Mouse (Mus musculus) olfactory bulb, adult 2 months (tissue): ENCODE results near the gene Tsr1.

Experiments used
- CTCF ChIP-seq: fragments of 200-500 bp; IDR thresholded peaks from 2 replicates; pipeline ENCODE4 v1.5.1; 2012; ENCODE audit warnings: low read depth, mild to moderate bottlenecking, low read length, moderate library complexity; ENCODE audit not compliant: insufficient read depth
- POLR2A ChIP-seq: fragments of 200-500 bp; IDR thresholded peaks from 2 replicates; pipeline ENCODE4 v1.6.1; 2012; ENCODE audit warnings: mild to moderate bottlenecking, low read depth, low read length, moderate library complexity; ENCODE audit not compliant: insufficient read depth

DNA sequence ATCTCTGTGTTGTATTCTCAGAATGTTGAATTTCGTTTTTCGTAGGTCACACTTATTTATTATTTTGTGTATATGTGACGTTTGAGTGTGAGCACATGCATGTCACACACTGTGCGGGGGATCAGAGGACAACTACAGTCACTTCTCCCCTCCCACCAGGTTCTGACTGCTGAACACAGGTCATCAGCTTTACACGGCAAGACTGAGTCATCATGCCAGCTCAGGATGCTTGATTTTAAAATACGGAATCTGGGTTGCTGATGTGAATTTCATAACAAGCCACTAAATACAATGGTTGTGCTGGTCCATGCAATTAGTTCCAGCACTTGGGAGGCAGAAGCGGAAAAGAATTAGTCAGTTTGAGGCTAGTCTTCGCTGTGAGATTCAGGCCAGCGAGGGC is 16.9 kb upstream of the Tsr1 start:
- TF ChIP-seq CTCF (no peak), POLR2A (no peak)
